Mouse (Mus musculus): ENCODE data around the gene Tut7. TPM values are rescaled to one million over a fixed set of nuclear protein-coding genes. Genes with fewer than 3 reads are reported as not detected.

Tut7 gene
- polyA plus RNA-seq, 1 experiment from 2014 or later, result 43.0 TPM

- WGBS, result 32% methylated on average over 4 of the region's 4 CpGs
- Histone ChIP-seq H3K4me3 (ENCODE audit: low read length) (no peak overlapping the region), H3K4me1 (ENCODE audit: insufficient read depth, low read length) (no peaks in the 10 kb centered on the region), H3K27ac (ENCODE audit: low read length) (peak overlapping the region; percentile 71), H3K9ac (replicated peaks; ENCODE audit: low read length) (no peak overlapping the region), H3K27me3 (ENCODE audit: insufficient read depth, low read length) (no peaks in the 10 kb centered on the region), H3K9me3 (ENCODE audit: low read length) (no peaks in the 10 kb centered on the region), H3K36me3 (ENCODE audit: insufficient read depth, low read length) (no peaks in the 10 kb centered on the region), H3K4me2 (replicated peaks; ENCODE audit: low read depth, low read length) (no peak overlapping the region)
- peak; percentile 73; the same call in 1 of the 2 replicates for ATAC-seq (ENCODE audit: low FRiP score, low TSS enrichment)
Measured at GRCm38 (mm10) chr13:59834786-59835452, 12.0 kb upstream of the Tut7 start.

- Histone ChIP-seq H3K9me3 (ENCODE audit: low read length) (no peaks in the 10 kb centered on the region), H3K36me3 (ENCODE audit: insufficient read depth, low read length) (no peaks in the 10 kb centered on the region), H3K4me1 (ENCODE audit: insufficient read depth, low read length) (no peaks in the 10 kb centered on the region), H3K27me3 (ENCODE audit: insufficient read depth, low read length) (no peaks in the 10 kb centered on the region), H3K4me3 (ENCODE audit: low read length) (no peak overlapping the region), H3K27ac (ENCODE audit: low read length) (no peak overlapping the region), H3K4me2 (replicated peaks; ENCODE audit: low read depth, low read length) (no peak overlapping the region), H3K9ac (replicated peaks; ENCODE audit: low read length) (no peak overlapping the region)
- ATAC-seq (ENCODE audit: low FRiP score, low TSS enrichment), result no peak
- WGBS, result 85% methylated on average over 7 of the region's 7 CpGs
Measured at GRCm38 (mm10) chr13:59832871-59833270, 9.9 kb upstream of the Tut7 start.

DNA sequence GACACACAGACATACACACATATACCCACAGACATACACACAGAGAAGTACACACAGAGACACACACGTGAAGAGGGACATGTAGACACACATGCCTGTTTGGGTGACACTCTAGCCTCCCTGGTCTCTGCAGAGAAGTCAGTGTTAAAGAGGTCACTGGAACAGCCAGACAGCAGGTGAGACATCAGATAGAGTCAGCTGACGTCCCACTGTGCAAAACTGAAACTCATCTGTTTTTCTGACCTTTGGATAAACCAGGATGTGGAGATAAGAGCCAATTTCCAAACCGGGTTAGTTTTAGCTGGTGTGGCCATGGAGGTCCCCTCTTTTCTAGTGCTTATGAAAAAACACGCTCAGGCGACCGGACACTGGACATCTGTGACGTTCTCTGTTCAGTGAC lies 9.5 kb upstream of the Tut7 start:
- Histone ChIP-seq H3K36me3 (ENCODE audit: insufficient read depth, low read length) (no peaks in the 10 kb centered on the region), H3K4me3 (ENCODE audit: low read length) (no peak overlapping the region), H3K9ac (replicated peaks; ENCODE audit: low read length) (no peak overlapping the region), H3K27ac (ENCODE audit: low read length) (no peak overlapping the region), H3K4me1 (ENCODE audit: insufficient read depth, low read length) (no peaks in the 10 kb centered on the region), H3K27me3 (ENCODE audit: insufficient read depth, low read length) (no peaks in the 10 kb centered on the region), H3K4me2 (replicated peaks; ENCODE audit: low read depth, low read length) (no peak overlapping the region), H3K9me3 (ENCODE audit: low read length) (no peaks in the 10 kb centered on the region)
- WGBS, result 63% methylated on average over 7 of the region's 7 CpGs
- ATAC-seq (ENCODE audit: low FRiP score, low TSS enrichment), result no peak

DNA sequence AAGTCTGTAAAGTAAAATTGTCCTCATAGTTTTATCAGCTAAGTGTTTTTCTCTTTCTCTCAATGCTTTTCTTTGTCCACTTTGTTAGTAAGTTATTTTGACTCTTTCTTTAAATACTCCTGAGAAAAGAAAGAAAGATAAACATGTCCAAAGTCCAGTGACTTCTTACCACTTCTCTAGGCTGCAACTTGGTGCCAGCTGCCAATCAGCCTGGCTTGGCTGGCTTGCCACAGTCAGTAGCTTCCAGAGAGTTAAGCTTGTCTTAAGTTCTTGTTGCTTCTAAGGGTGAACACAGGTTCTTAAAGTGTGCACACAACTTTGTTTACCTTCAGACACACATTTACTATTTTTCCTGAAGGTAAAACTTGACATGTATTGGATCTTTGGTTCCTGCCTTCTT lies 3.0 kb upstream of the Tut7 start:
- H3K9ac ChIP-seq (replicated peaks; ENCODE audit: low read length), result no peak overlapping the region
- 0 out of 2 replicates have a peak, but pooled peaks cover 4% of the 10 kb centered on the region for H3K36me3 ChIP-seq (ENCODE audit: insufficient read depth, low read length)
- no peak overlapping the region for H3K27ac ChIP-seq (ENCODE audit: low read length)
- H3K27me3 ChIP-seq (ENCODE audit: insufficient read depth, low read length), result no peaks in the 10 kb centered on the region
- ATAC-seq (ENCODE audit: low FRiP score, low TSS enrichment), result no peak
- no peak overlapping the region for H3K4me3 ChIP-seq (ENCODE audit: low read length)
- no peak overlapping the region for H3K4me2 ChIP-seq (replicated peaks; ENCODE audit: low read depth, low read length)
- H3K4me1 ChIP-seq (ENCODE audit: insufficient read depth, low read length), result peaks cover 13% of the 10 kb centered on the region
- H3K9me3 ChIP-seq (ENCODE audit: low read length), result no peaks in the 10 kb centered on the region

- Histone ChIP-seq H3K27me3 (ENCODE audit: insufficient read depth, low read length) (no peaks in the 10 kb centered on the region), H3K9ac (replicated peaks; ENCODE audit: low read length) (0 out of 2 replicates have a peak overlapping the region, but pooled peaks have one; percentile 16), H3K4me2 (replicated peaks; ENCODE audit: low read depth, low read length) (peak overlapping the region; percentile 66; the same call in 1 of the 2 replicates), H3K27ac (ENCODE audit: low read length) (no peak overlapping the region), H3K36me3 (ENCODE audit: insufficient read depth, low read length) (peaks cover 13% of the 10 kb centered on the region), H3K4me3 (ENCODE audit: low read length) (peak overlapping the region; percentile 13; the same call in 1 of the 2 replicates), H3K9me3 (ENCODE audit: low read length) (no peaks in the 10 kb centered on the region), H3K4me1 (ENCODE audit: insufficient read depth, low read length) (peaks cover 32% of the 10 kb centered on the region)
- WGBS, result 77% methylated on average over 3 of the region's 3 CpGs
- ATAC-seq (ENCODE audit: low FRiP score, low TSS enrichment), result no peak
Measured at GRCm38 (mm10) chr13:59820836-59821235, 2.1 kb downstream of the Tut7 start.

DNA sequence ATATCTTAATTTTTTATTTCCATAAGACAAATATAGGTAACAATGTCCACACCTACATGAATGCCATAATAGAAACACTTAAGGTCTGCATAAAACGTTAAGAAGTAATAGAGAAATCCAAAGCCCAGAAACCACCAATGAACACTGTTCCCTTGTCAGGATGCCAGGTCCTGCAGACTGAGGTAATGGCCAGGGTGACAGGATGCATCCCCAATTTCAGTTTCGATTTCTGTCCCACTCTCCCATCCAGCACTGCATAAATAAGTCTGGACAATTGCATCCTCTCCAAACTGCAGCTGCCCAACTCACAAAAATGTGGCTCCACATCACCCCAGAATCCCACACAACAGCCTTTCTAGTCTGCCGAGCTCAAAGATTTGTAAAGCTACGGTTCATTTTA lies 2.8 kb downstream of the Tut7 start:
- H3K9ac ChIP-seq (replicated peaks; ENCODE audit: low read length), result peak overlapping the region; percentile 41; the same call in 1 of the 2 replicates
- no peaks in the 10 kb centered on the region for H3K9me3 ChIP-seq (ENCODE audit: low read length)
- H3K4me1 ChIP-seq (ENCODE audit: insufficient read depth, low read length), result peaks cover 32% of the 10 kb centered on the region
- H3K36me3 ChIP-seq (ENCODE audit: insufficient read depth, low read length), result peaks cover 20% of the 10 kb centered on the region
- H3K4me2 ChIP-seq (replicated peaks; ENCODE audit: low read depth, low read length), result peak overlapping the region; percentile 39
- H3K27me3 ChIP-seq (ENCODE audit: insufficient read depth, low read length), result no peaks in the 10 kb centered on the region
- ATAC-seq (ENCODE audit: low FRiP score, low TSS enrichment), result no peak
- 56% methylated on average over 4 of the region's 4 CpGs for WGBS
- H3K27ac ChIP-seq (ENCODE audit: low read length), result no peak overlapping the region
- peak overlapping the region; percentile 23; the same call in 1 of the 2 replicates for H3K4me3 ChIP-seq (ENCODE audit: low read length)

DNA sequence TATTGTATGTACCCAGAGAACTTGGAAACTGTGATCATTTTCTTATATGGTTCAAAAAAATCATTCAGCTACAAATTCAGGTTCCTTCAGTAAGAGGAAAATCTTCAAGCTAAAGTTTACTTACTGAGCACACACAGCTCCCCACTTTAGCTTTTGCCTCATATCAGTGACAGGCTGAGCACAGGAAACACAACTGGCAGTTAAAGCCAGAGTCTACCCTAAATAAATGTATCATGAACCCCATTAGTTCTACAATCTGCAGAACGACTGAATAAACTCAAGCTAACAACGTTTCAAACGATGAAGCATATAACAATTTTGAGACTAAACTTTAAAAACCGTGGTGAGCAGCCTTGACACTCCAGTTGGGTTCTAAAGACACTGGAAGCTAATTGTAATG lies 5.6 kb downstream of the Tut7 start:
- H3K36me3 ChIP-seq (ENCODE audit: insufficient read depth, low read length), result peaks cover 41% of the 10 kb centered on the region
- no peak overlapping the region for H3K4me2 ChIP-seq (replicated peaks; ENCODE audit: low read depth, low read length)
- H3K9ac ChIP-seq (replicated peaks; ENCODE audit: low read length), result no peak overlapping the region
- WGBS, result 83% methylated on average over 4 of the region's 4 CpGs
- no peak for ATAC-seq (ENCODE audit: low FRiP score, low TSS enrichment)
- no peaks in the 10 kb centered on the region for H3K27me3 ChIP-seq (ENCODE audit: insufficient read depth, low read length)
- peaks cover 30% of the 10 kb centered on the region for H3K4me1 ChIP-seq (ENCODE audit: insufficient read depth, low read length)
- no peak overlapping the region for H3K4me3 ChIP-seq (ENCODE audit: low read length)
- no peak overlapping the region for H3K27ac ChIP-seq (ENCODE audit: low read length)
- no peaks in the 10 kb centered on the region for H3K9me3 ChIP-seq (ENCODE audit: low read length)

- H3K36me3 ChIP-seq (ENCODE audit: insufficient read depth, low read length), result peaks cover 66% of the 10 kb centered on the region
- ATAC-seq (ENCODE audit: low FRiP score, low TSS enrichment), result no peak
- no peak overlapping the region for H3K27ac ChIP-seq (ENCODE audit: low read length)
- H3K4me2 ChIP-seq (replicated peaks; ENCODE audit: low read depth, low read length), result no peak overlapping the region
- 88% methylated on average over 6 of the region's 6 CpGs for WGBS
- no peaks in the 10 kb centered on the region for H3K27me3 ChIP-seq (ENCODE audit: insufficient read depth, low read length)
- peaks cover 4% of the 10 kb centered on the region; the same call in 1 of the 2 replicates for H3K4me1 ChIP-seq (ENCODE audit: insufficient read depth, low read length)
- H3K9me3 ChIP-seq (ENCODE audit: low read length), result no peaks in the 10 kb centered on the region
- no peak overlapping the region for H3K4me3 ChIP-seq (ENCODE audit: low read length)
- H3K9ac ChIP-seq (replicated peaks; ENCODE audit: low read length), result no peak overlapping the region
Measured at GRCm38 (mm10) chr13:59814109-59814591, 8.8 kb downstream of the Tut7 start.

DNA sequence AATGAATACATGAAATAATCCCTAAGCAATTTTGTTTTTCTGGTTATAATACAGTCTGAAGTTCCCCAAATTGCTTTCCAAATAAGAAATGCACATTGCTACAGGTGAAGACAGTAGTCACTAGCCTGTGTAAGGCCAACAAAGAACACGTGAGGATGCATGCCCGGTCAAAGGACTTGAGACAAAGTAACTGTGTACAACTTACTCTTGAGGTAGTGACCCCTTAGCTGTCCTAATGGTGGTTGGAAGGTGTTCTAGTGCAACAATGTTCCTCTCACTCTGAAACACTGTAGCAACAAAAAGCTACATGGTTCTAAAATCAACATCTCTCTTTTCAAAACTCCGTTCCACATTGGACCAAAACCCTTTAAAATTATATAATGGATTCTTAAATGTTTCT lies 11.4 kb downstream of the Tut7 start:
- WGBS, result 96% methylated on average over 3 of the region's 3 CpGs
- ATAC-seq (ENCODE audit: low FRiP score, low TSS enrichment), result no peak
- Histone ChIP-seq H3K27me3 (ENCODE audit: insufficient read depth, low read length) (no peaks in the 10 kb centered on the region), H3K4me3 (ENCODE audit: low read length) (no peak overlapping the region), H3K4me1 (ENCODE audit: insufficient read depth, low read length) (no peaks in the 10 kb centered on the region), H3K9me3 (ENCODE audit: low read length) (no peaks in the 10 kb centered on the region), H3K4me2 (replicated peaks; ENCODE audit: low read depth, low read length) (no peak overlapping the region), H3K36me3 (ENCODE audit: insufficient read depth, low read length) (peaks cover 81% of the 10 kb centered on the region), H3K9ac (replicated peaks; ENCODE audit: low read length) (no peak overlapping the region), H3K27ac (ENCODE audit: low read length) (no peak overlapping the region)

DNA sequence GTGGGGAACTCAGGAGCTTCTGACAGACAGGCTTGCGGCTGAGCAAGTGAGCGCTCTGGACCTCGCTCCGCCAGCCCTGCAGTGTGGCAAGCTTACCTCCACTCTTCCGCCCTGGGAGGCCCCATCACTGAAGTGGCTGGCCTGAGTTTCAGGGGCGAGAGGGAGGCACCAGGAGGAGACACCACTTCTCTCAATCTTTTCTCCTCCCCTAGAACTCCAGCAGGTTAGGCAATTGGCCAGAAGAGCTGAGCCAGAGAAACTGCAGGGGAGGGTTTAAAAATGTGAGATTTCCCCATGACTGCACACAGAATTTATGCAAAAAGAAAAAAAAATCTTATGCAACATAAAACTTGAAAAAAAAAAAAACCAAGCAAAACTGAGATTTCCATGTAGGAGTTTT lies 21.9 kb downstream of the Tut7 start:
- WGBS, result 76% methylated on average over 6 of the region's 6 CpGs
- Histone ChIP-seq H3K36me3 (ENCODE audit: insufficient read depth, low read length) (peaks cover 95% of the 10 kb centered on the region), H3K4me1 (ENCODE audit: insufficient read depth, low read length) (no peaks in the 10 kb centered on the region), H3K4me2 (replicated peaks; ENCODE audit: low read depth, low read length) (no peak overlapping the region), H3K9ac (replicated peaks; ENCODE audit: low read length) (no peak overlapping the region), H3K9me3 (ENCODE audit: low read length) (no peaks in the 10 kb centered on the region), H3K27me3 (ENCODE audit: insufficient read depth, low read length) (no peaks in the 10 kb centered on the region), H3K4me3 (ENCODE audit: low read length) (no peak overlapping the region), H3K27ac (ENCODE audit: low read length) (no peak overlapping the region; the same call in 1 of the 2 replicates)
- ATAC-seq (ENCODE audit: low FRiP score, low TSS enrichment), result no peak; the same call in 1 of the 2 replicates

Measured in kidney, embryonic 16.5 days (tissue).